Mouse (Mus musculus) megakaryocyte, embryonic 14.5 days (primary cell): ENCODE data around the gene Dtx4.

Source experiments
- FLI1 ChIP-seq: IDR thresholded peaks from 2 replicates; pipeline ENCODE4 v1.6.1; 2012; ENCODE audit warnings: low read length, inconsistent platforms, mixed read lengths
- GATA1 ChIP-seq: IDR thresholded peaks from 3 replicates; pipeline ENCODE4 v1.6.1; 2012; ENCODE audit warnings: mixed read lengths, low read length, inconsistent platforms, borderline replicate concordance

GRCm38 (mm10) chr19:12500124-12500523 lies 1.1 kb downstream of the Dtx4 start:
- TF ChIP-seq GATA1 = no peak
- TF ChIP-seq FLI1 = no peak
